Mouse (Mus musculus): ENCODE measurements around the gene Milr1.
"Not testable (repeated sequence)": the region's sequence is repeated elsewhere in the genome, so short reads cannot be mapped to it uniquely, and the experiment has no call there.

Milr1 gene

GRCm38 (mm10) chr11:106736614-106737013 lies 14.4 kb upstream of the Milr1 start:
- DNase-seq, result no peak

- DNase-seq, result no peak
These were observed 13.8 kb upstream of the Milr1 start for GRCm38 (mm10) chr11:106737178-106737621.

GRCm38 (mm10) chr11:106739116-106739515 lies 11.9 kb upstream of the Milr1 start:
- no peak for DNase-seq

GRCm38 (mm10) chr11:106740724-106741123 lies 10.3 kb upstream of the Milr1 start:
- DNase-seq, result not testable (repeated sequence)

- no peak for DNase-seq
These were observed 9.8 kb upstream of the Milr1 start for GRCm38 (mm10) chr11:106741232-106741631.

- no peak for DNase-seq
These were observed 9.2 kb upstream of the Milr1 start for GRCm38 (mm10) chr11:106741826-106742225.

GRCm38 (mm10) chr11:106742388-106742841 lies 8.6 kb upstream of the Milr1 start:
- DNase-seq, result peak; percentile 10

GRCm38 (mm10) chr11:106744949-106745348 lies 6.1 kb upstream of the Milr1 start:
- DNase-seq, result no peak

GRCm38 (mm10) chr11:106749557-106750120 lies 1.4 kb upstream of the Milr1 start:
- not testable (repeated sequence) for DNase-seq

- DNase-seq, result no peak
These were observed 790 bp upstream of the Milr1 start, which contains the start of gene Pecam1 for GRCm38 (mm10) chr11:106750121-106750751. TSS of gene Pecam1 (minus strand) at chr11:106750628.

GRCm38 (mm10) chr11:106752103-106752502 lies 1.1 kb downstream of the Milr1 start:
- no peak for DNase-seq

GRCm38 (mm10) chr11:106753314-106753713 lies 2.3 kb downstream of the Milr1 start:
- DNase-seq, result no peak

GRCm38 (mm10) chr11:106755583-106755982 lies 4.6 kb downstream of the Milr1 start:
- DNase-seq, result no peak

- DNase-seq, result no peak
These were observed 8.0 kb downstream of the Milr1 start for GRCm38 (mm10) chr11:106759028-106759427.

- no peak for DNase-seq
These were observed 9.5 kb downstream of the Milr1 start for GRCm38 (mm10) chr11:106760511-106760910.

GRCm38 (mm10) chr11:106762139-106762799 lies 11.2 kb downstream of the Milr1 start:
- DNase-seq, result no peak

- no peak for DNase-seq
These were observed 11.8 kb downstream of the Milr1 start for GRCm38 (mm10) chr11:106762800-106763185.

GRCm38 (mm10) chr11:106766611-106767162 lies 15.7 kb downstream of the Milr1 start:
- DNase-seq, result no peak

- no peak for DNase-seq
These were observed 16.5 kb downstream of the Milr1 start for GRCm38 (mm10) chr11:106767516-106767915.

- DNase-seq, result no peak
These were observed 19.4 kb downstream of the Milr1 start for GRCm38 (mm10) chr11:106770195-106770974.

- no peak for DNase-seq
These were observed 22.0 kb downstream of the Milr1 start for GRCm38 (mm10) chr11:106773061-106773460.

GRCm38 (mm10) chr11:106776960-106777359 lies 25.9 kb downstream of the Milr1 start:
- no peak for DNase-seq

- DNase-seq, result no peak
These were observed 26.4 kb downstream of the Milr1 start for GRCm38 (mm10) chr11:106777395-106777794.
